Mouse (Mus musculus) urinary bladder, postnatal 10 days (tissue): Measurements from ENCODE around the gene Dock4.

Source experiments
- DNase-seq: peaks from one replicate; pipeline ENCODE4 v3.0.0; 2022; ENCODE audit warnings: low spot score

Dock4 gene

GRCm38 (mm10) chr12:40568971-40569968, 123.5 kb downstream of the Dock4 start:
- no peak for DNase-seq

- no peak for DNase-seq
Measured at GRCm38 (mm10) chr12:40570250-40570649, 124.5 kb downstream of the Dock4 start.

DNA sequence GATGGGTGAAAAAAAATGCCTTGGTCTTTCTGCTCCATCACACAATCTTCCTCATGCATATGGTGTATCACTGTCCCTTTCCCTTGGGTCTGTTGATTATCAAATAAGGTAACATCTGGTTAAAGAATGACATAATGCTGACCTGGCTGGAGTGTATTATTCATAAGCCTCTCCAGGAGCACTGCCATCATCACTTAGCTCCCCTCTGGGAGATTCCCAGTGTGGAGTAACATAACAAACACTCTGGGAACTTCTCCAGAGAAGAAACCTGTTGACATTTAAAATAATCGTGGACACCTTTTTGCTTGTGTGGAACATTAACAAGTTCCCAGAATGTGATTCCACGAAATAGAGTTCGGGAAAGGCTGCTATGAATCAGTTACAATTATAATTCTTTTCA, 128.3 kb downstream of the Dock4 start:
- DNase-seq = no peak

- no peak for DNase-seq
Measured at GRCm38 (mm10) chr12:40576749-40577148, 131.0 kb downstream of the Dock4 start.

DNA sequence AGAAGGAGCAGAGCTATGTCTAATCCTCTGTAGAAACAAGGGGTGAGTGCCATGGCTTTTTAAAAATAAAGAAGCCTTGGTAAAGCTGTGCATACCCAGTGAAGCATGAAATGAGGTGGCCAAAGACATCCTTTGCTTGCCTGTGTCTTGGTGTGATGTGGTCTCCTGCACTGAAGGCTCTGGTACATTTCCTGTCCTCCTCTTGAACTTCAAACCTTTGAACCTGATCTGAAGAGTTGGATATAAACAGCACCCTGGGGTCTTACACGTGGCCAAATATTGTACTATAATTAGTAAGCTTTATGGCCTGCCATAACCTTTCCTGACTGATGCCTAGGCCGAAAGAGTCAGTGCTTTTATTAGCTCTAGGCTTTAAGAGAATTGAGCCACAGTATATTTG, 134.6 kb downstream of the Dock4 start:
- DNase-seq = no peak

GRCm38 (mm10) chr12:40581037-40581436, 135.3 kb downstream of the Dock4 start:
- DNase-seq = no peak

- no peak for DNase-seq
Measured at GRCm38 (mm10) chr12:40582059-40582458, 136.3 kb downstream of the Dock4 start.

DNA sequence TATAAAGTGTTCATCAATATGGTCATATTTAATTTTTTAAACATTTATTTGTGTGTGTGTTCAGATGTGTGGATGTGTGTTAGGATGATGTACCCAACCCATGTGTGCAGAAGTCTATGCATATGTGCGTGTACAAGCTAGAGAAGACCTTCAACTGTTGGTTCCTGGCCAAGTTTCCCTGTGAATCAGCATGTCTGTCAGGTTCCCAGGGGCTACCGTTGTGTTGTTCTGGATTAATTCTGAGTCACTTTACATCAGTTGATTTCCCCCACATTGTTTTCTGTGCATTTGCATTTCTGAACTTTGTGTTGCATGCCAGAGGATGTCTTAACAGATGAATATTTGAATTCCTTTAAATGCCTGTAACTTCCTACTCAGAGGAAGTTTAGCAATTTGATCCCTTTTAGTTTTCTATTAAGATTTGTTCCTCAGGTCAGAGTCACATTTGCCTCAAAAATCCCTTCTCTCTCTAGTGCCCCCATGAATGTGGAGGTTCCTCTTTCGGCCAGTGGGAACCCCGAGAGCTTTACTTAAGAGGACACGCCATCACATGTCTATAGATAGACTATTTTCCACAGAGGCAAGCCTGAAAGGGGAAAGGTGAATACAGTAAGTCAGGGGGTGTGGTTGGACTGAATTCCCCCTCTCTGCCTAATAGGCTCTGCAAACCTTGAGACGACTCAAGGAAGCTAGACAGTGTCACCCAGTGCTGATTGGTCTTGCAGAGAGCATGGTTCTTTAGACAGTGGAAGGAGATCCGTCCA, 139.0 kb downstream of the Dock4 start:
- DNase-seq = no peak

DNA sequence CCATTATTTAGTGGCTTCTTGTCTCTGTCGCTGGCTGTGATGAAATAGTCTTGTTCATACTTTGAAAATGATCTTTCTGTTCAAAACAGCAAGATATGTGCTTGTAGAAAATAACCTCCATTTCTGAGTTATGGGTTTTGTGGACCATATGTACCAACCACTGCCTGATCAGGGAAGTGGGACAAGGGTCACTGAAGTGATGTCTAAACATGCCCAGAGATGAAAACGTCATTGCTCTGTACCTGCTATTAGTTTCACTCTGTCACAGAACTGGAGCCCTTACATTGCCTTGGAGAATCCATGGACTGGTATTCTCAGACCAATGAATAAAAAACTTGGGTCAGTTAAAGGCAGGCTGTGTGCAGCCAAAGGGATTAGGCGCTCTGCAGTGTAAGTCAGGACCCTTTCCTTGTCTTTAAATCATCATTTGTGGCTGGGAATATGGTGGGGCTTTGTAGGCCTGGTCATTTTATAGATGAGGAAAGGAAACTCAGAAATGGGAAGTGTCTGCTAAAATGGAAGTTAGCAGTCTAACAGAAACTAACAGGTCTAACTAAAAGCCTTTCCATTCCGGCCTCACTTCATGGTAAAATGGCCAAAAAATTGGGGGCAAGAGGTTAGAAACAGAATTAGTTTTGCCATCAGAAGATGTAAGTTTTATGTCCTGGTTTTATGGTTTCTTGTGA, 139.8 kb downstream of the Dock4 start:
- DNase-seq = no peak

DNA sequence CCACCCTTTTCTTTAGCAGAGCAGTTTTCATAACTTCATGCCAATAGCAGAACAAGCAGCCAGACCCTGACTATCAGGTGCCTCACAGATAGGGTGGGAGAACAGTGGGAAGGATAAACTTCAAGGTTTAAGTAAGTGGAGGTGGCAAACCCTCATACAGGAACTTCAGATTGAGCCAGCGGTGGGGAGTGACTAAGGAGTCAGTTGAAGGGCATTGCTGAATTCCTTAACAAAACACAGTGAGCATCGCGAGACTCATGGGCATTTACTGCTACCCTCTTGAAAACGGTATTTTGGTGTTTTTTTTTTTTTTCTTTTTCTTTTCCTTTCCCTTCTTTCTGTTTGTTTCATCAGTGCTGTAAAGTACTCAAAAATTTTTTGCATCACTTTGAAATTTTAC, 148.4 kb downstream of the Dock4 start:
- no peak for DNase-seq

DNA sequence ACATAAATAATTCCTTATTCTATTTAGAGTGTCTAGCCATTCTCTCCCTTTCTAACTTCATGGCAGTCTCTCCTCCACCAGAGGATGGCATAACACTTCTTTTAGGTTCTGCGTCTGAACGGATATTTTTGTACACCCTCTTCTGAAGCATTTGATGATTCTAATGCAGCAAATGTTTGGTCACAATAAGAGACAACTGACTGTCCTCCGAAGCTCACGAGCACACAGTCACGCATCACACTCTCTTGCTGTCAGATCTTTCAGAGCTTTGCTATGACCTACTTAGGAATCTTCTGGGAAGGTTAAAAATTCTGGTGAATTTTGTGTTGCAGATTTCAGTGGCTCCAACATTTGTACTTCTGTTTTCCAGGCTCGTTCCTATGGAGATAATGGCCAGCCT, 149.7 kb downstream of the Dock4 start:
- no peak for DNase-seq

- no peak for DNase-seq
Measured at GRCm38 (mm10) chr12:40596020-40596419, 150.3 kb downstream of the Dock4 start.

GRCm38 (mm10) chr12:40596441-40596840, 150.7 kb downstream of the Dock4 start:
- no peak for DNase-seq

- no peak for DNase-seq
Measured at GRCm38 (mm10) chr12:40599952-40600351, 154.2 kb downstream of the Dock4 start.

DNA sequence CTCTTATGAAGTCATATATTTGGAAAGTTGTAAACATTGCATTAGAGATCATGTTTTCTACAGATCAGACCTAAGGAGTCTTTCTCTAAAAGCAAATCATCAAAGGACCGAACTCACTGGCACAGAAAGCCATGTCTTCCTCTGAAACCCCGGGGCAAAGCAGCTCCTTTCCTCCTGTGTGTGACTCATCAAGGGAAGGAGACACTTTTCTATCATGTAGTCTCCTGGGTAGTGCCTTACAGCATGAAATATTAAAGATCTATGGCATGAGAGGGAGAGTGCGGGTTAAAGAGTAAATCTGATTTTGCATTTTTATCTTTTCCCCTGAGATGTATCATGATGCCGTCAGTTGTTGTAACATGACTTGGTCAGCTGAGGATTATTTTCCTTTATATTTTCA, 159.8 kb downstream of the Dock4 start:
- DNase-seq = no peak

DNA sequence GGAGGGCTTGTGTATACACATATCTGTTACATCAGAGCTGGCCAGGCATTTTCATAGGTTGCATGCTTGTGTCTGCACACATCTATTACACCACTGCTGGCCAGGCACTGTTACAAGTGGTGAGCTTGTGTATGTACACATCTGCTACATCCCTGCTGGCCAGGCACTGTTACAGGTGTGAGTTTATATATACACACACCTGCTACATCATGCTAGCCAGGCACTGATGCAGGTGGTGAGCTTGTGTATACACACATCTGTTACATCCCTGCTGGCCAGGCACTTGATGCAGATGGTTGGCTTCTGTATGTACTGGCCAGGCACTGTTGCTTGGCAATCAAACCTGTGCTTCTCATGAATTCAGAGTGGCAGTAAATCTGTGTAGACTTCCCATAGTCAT, 177.2 kb downstream of the Dock4 start:
- no peak for DNase-seq

DNA sequence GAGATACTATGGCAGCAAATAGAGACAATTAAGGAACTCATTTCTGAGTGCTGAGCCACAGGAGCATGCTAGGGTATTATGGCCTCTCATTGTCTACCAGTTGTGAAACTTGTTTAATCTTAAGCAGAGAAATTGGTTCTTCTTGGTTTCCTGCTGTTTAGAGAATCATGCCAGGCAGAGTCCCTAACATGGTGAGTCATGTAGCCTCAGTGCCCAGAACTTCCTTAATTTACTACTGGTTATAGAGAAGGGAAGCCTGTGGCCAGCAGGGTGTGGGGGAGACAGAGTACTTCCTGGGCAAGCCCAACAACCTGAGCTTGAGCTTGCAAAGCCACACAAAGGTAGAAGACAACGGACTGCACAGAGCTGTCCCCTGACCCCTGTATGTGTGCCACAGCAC, 180.8 kb downstream of the Dock4 start:
- no peak for DNase-seq

DNA sequence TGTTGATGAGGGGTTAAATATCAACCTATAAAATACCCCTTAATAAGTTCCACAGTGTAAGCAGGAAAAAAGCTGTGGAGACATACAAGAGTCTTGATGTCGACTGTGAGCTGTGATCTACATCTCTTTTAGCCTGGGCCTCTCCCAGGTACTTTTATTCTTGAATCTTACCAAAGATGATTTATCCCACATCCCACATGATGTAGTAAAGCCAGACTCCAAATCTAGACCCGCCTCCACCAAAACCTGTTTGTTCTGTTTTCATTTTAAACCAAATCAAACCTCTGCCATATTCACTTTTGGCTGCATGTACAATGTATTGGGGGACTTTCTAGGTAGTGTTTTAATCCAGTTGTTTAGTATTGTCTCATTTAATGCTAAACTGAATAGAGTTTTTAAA, 187.5 kb downstream of the Dock4 start:
- no peak for DNase-seq

GRCm38 (mm10) chr12:40634169-40634568, 188.4 kb downstream of the Dock4 start:
- no peak for DNase-seq

- no peak for DNase-seq
Measured at GRCm38 (mm10) chr12:40635991-40636390, 190.2 kb downstream of the Dock4 start.

GRCm38 (mm10) chr12:40637427-40637826, 191.7 kb downstream of the Dock4 start:
- no peak for DNase-seq

DNA sequence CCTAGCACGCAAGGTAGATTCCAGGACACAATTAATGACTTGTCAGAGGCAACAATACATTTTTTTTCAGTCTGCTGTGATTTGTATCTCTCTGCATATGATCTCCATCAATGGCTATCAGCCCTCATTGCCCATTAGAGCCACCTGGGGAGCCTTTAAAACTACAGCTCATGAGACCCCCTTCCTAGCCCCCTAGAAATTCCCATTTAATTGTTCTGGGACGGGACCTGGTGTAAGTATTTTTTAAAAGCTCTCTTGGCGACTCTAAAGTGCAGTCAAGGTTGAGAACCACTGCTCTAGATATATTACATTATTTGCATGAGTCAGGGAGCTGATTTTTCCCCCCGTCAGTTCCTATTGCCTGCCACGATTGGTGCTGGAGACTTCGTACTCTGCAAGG, 200.1 kb downstream of the Dock4 start:
- no peak for DNase-seq

DNA sequence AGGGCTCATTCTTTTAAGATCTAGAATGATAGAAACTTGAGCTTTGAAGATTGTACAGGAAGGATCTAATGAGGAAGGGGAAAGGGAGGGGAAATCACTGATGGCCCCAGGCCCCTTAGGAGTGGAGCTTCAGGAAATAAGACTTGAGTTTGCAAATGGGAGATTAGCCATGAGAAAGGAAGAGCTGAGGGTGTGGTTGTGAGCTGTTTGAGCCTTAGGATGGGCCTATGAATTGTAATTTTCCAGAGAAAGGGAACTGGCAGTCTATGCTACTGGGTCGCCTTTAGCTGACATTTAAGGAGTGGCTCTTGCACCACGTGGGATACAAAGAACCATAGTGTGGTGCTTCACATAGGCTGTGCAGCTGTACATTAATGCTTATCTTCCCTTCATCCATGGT, 208.6 kb downstream of the Dock4 start:
- no peak for DNase-seq
